Mouse (Mus musculus) embryo, embryonic 9.5 days (tissue): ENCODE results near the gene Sptan1.
A peak's percentile ranks its signal among the peaks of the same experiment; 100 is the strongest.

Source experiments
- DNase-seq: peaks from one replicate; pipeline ENCODE4 v3.0.0-alpha.2; 2017; ENCODE audit errors: extremely low spot score

Gene Sptan1

DNA sequence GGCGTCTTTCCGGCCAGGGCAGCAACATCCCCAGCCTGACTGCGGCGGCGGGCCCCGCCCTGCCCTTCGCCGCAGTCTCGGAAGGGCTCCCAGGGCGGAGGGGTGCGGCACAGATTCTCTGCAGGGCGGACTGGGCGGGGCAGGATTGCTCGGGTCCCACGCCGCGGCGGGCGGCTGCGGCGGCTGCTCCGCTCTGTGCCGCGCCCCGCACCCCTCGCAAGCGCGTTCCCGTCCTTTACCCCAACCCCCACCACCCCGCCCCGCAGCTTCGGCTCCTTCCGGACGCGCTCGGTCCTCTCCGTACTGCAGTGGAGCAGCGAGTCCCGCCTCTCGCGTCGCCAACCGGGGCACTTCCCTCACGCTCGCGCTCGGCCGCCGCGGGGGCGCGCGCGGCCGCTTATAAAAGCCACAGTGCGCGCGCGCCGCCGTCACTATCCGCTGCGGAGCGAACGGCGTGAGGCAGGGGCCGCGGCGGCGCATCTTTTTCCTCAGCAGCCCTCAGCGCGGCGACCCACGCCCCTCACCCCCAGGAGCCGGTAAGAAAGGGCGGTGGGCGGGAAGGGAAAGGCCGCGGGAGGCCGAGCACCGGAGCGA is at the start of gene Sptan1:
Gene Sptan1 (plus strand): TSS at position 311 of the 594 bp plus-strand sequence.
- peak; percentile 98 for DNase-seq

DNA sequence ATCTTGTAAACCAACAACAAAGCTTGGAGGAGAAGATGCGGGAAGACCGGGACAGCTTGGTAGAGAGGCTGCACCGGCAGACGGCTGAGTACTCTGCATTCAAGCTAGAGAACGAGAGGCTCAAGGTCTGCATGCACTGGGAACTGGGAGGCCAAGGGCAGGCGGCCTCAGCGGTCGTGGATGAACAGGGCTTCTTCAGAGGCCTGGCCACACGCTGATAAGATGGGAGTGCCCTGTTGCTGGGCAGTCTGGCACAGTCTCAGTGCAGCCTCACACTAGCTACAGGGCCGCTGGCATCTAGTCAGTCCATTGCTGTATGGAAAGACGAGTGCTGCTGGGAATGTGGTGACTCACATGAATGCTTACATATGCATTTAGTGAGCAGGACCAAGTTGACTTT is 47.7 kb upstream of the Sptan1 start:
- DNase-seq, result no peak

DNA sequence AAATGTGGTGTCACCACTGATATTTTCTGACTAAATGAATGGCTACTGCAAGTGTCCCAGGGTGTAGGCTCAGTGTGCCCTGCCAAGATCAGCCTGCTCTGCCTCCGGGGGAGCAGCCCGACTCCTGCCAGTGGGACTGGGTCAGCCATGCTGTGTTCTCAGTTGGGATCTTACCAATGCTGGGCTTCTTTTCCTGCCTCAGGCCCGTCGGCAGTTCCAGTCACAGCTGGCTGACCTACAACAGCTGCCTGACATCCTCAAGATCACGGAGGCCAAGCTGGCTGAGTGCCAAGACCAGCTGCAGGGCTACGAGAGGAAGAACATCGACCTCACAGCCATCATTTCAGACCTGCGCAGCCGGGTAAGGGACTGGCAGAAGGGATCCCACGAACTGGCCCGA is 43.3 kb upstream of the Sptan1 start:
- DNase-seq, result no peak

DNA sequence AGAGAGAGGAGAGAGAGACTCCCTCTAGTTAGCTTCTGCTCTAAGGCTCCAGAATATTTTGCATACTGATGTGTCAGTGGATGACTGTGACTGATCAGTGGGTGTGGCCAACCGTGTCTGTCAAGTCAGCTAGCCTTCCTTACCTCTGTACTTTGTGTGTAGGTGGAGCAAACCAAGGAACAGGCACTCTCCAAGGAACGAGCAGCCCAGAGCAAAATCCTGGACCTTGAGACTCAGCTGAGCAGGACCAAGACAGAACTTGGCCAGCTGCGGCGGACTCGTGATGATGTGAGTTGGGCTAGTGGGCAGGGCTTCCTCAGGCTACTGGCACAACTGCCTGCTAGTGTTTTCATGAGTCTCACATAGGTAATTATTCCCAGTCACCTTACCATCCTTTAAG is 38.8 kb upstream of the Sptan1 start:
- no peak for DNase-seq

- DNase-seq, result no peak
Observed at GRCm38 (mm10) chr2:29930506-29930905, 34.9 kb upstream of the Sptan1 start.

DNA sequence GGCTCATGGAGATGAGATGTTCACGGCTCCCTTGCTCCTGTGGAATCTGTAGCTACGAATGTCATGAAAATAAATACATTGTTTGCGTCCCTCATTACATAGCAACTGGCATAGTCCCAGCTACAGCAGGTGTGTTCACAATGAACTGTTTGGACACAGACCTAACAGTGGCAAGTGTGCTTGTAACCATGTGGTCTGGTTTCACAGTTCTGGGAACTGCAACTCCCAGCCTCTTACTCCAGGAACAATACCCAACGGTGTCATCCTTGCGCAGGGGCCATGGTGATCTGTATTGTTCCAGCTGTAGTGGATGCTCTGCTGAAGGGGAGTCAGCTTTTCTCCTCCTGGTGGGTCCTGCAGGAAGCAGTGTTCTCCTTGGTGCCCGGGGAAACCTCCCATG is 34.2 kb upstream of the Sptan1 start:
- no peak for DNase-seq

DNA sequence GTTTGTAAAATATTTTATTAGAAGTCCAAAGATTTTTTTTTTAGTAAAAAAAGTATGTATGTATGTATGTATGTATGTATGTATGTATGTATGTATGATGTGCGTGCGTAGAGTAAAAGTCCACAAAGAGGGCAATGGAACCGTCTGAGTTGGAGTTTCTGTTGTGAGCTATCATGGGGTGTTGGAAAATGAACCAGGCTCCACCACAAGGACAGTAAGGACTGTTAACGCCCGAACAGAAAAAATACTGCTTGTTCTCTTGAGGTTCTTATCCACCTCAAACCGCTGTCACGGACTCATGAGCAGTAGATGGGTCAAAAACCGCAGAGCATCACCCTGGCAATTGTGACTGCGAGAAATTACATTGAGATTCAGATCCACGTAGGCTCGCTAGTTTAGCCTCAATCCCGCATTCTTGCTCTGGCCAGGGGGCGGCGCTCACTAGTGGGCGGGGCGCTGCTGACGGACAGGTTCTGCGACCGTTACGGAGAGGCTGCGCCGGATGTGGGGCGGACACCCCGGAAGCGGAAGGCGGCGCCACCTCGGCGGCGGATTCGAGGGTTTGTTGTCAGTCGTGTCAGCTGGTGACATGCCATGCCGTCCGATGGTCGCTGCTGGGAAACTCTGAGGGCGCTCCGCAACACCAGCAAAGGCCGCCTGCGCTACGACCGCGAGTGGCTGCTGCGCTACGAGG is 30.3 kb upstream of the Sptan1 start, which contains the start of gene Gle1:
Gene Gle1 (plus strand): TSS at position 521 of the 694 bp plus-strand sequence.
- DNase-seq, result peak; percentile 97

DNA sequence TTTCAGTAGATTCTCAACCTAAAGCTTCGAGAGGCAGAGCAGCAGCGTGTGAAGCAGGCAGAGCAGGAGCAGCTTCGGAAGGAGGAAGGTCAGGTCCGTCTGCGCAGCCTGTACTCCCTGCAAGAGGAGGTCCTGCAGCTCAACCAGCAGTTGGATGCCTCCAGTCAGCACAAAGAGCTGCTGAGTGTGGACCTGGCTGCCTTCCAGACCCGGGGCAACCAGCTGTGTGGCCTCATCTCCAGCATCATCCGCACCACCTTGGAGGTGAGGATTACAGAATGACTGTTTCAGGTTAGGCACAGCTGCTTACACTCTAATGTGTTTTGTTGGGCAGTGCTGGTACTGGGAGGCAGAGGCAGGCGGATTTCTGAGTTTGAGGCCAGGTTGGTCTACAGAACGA is 25.3 kb upstream of the Sptan1 start:
- DNase-seq, result no peak

GRCm38 (mm10) chr2:29940826-29941225 is 24.5 kb upstream of the Sptan1 start:
- no peak for DNase-seq

DNA sequence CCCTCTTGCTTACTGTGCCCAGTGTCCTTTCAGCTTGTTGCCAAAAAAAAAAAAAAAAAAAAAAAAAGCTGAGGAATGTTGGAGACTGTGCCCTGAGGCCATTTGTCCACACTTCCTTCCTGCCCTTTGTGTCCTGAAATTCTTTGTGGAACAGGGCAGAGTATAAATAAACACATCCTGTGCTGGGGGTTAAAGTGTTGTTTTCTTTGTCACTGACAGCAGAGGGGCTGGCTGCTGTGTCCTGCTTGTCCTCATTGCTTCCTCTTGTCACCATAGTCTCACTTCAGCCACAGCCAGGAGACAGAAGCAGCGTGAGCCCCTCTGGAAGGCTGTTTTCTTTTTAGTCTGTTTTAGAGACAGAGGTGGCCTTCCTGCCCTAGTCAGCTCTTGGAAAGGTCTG is 20.6 kb upstream of the Sptan1 start:
- DNase-seq, result peak; percentile 29

- no peak for DNase-seq
Observed at GRCm38 (mm10) chr2:29948896-29949295, 16.5 kb upstream of the Sptan1 start.

DNA sequence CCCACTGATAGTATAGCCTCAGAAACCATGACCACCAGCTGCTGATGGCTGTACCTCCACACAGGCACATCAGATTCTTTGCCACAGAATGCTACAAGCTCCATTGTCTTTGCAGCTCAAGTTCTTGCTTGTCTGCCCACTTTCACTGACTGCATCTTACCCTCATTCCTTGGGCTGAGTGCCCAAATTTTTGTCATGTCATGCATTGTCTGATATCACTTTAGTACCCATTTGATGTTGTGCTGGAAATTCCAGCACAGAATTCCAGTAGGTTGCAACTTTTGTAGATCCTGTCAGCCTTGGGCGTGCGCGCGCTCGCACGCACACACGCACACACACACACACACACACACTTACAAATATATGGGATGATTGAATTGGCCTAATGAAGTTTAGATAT is 4.1 kb upstream of the Sptan1 start:
- DNase-seq, result no peak

- DNase-seq, result no peak
Observed at GRCm38 (mm10) chr2:29964354-29965249, 758 bp upstream of the Sptan1 start.

DNA sequence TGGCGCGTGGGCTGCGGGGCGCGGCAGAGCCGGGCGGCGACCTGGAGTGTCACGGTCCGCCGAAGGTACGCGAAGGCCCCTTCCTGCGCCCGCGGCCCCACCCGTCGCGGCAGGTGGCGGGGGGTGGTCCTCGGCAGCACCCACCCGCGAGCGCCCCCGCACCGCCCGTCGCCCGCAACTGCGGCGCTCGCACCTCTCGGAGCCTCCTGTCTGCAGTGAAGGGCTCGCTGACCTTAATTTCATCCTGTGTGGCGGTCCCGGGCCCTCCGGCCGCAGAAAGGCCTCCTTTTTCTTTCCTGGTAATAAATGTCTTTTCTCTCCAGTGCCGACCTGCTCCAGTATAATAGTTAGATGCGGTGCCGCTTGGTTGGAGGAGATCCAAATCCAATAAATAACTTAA is 546 bp downstream of the Sptan1 start:
- DNase-seq, result no peak

DNA sequence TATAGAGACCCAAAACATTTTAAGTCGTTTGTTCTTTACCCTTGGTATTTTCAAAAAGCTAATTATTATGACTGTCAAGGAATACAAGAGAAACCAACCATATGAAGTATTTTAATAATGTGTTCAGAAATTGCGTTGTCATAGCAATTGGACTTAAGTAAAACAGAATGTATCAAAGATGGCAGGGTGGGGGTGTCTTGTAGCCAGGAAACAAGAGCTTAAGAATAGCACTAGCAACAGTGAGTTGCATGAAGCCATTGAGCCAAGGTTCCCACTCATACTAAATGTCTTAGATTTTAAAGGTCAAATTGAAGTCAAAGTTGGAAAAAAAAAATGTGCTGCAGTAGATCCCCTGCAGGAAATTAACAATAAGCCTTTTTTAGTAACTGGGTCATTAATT is 1.5 kb downstream of the Sptan1 start:
- no peak for DNase-seq

DNA sequence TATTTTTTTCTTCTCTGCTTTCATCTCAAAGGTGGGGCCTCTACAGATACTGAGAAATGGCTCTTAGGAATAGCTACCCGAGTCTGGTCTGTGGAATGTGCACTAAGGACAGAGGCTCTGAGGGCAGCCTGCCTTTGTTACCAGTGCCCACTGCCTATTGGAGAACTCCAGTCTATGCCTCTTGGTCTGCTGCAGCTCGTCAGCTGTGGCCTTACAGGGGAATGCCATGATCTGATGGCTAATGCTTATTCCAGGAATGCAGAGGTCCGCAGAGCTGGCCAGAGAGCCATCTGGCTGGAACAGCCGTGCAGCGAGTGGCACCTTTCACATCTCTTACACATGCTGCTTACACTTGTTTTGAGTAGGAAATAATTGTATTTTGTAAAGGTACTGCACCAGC is 2.4 kb downstream of the Sptan1 start:
- no peak for DNase-seq

GRCm38 (mm10) chr2:29968638-29969037 is 3.3 kb downstream of the Sptan1 start:
- DNase-seq, result no peak

DNA sequence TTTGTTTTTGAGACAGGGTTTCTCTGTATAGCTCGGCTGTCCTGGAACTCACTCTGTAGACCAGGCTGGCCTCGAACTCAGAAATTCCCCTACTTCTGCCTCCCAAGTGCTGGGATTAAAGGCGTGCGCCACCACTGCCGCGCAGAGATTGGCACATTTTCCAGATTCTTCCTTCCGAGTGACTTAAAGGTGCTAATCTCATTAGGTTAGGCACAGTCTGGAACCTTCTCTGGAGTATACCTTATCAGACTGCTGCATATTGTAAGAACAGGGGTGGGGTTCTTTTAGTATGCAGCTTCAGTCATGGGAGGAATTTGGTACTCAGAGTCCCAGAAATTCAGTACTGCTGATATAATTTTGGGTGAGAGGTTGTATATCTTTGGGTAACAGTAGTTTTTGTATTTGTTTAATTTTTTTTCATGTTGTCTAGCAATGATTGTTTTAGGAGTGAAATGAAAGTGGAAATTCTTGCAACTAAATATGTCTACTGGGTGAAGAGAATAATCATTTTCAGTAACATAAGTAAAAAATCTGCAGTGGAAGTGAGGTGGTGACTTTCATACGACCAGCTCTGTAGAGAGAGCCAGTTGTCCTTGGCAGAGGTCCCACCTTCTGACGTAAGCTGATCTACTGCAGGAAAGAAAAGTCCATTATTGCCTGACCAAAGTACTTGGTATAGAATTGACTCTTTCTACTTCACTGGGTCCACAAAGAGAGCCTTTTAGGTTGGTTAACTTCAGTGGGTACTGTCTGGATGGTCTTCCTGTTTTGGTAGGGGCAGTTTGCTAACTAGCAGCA is 6.7 kb downstream of the Sptan1 start:
- DNase-seq, result no peak

GRCm38 (mm10) chr2:29973525-29973924 is 8.2 kb downstream of the Sptan1 start:
- no peak for DNase-seq

GRCm38 (mm10) chr2:29977307-29977706 is 11.9 kb downstream of the Sptan1 start:
- DNase-seq, result peak; percentile 37

DNA sequence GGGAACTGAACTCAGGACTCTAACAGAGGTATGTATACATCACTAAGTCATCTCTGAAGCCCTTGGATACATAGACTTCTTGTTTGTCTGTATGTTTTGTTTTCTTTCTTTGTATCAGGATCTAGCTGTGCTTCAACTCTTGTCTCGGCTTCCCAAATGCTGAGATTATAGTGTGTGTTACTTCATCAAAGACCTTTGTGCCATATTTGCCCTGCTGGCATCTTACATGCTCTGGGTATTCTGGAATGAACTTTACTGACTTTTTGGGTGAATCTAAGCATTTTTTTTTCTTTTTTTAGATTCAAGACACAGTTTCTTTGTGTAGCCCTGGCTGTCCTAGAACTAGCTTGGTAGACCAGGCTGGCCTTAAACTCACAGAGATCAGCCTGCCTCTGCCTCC is 15.3 kb downstream of the Sptan1 start:
- no peak for DNase-seq

- DNase-seq, result no peak
Observed at GRCm38 (mm10) chr2:29991962-29992361, 26.6 kb downstream of the Sptan1 start.
